Mouse (Mus musculus): ENCODE results near the gene Syt17. TPM values are rescaled to one million over a fixed set of nuclear protein-coding genes. Genes with fewer than 3 reads are reported as not detected.

Syt17 gene
- total and polyA plus RNA-seq, 3 experiments: not detected

GRCm38 (mm10) chr7:118363587-118364233 is 84.3 kb downstream of the Syt17 start:
- TF ChIP-seq MAZ (IDR thresholded peaks at IDR 0.05; ENCODE audit: low read depth, low read length) (no peak), ZMIZ1 (IDR thresholded peaks at IDR 0.05; ENCODE audit: low read depth, low read length) (no peak), ETS1 (conservative IDR thresholded peaks at IDR 0.05; ENCODE audit: low read depth, low read length) (no peak), MYC (IDR thresholded peaks at IDR 0.05; ENCODE audit: low read depth, low read length) (no peak), TCF12 (IDR thresholded peaks at IDR 0.05; ENCODE audit: low read depth, low read length) (no peak), UBTF (IDR thresholded peaks at IDR 0.05; ENCODE audit: low read depth, low read length) (no peak), MEF2A (IDR thresholded peaks at IDR 0.05; ENCODE audit: borderline replicate concordance, low read depth, low read length) (no peak), MAFK (IDR thresholded peaks at IDR 0.05; ENCODE audit: insufficient replicate concordance, low read length) (no peak), JUN (IDR thresholded peaks at IDR 0.05; ENCODE audit: insufficient read depth, low read depth, low read length) (no peak), NRF1 (IDR thresholded peaks at IDR 0.05; ENCODE audit: low read depth, low read length) (no peak), SIN3A (IDR thresholded peaks at IDR 0.05; ENCODE audit: low read length) (no peak), POLR2A (IDR thresholded peaks at IDR 0.05; ENCODE audit: low read depth, low read length) (no peak), RCOR1 (conservative IDR thresholded peaks at IDR 0.05; ENCODE audit: low read depth, low read length) (no peak), USF2 (conservative IDR thresholded peaks at IDR 0.05; ENCODE audit: low read depth, low read length) (no peak), EP300 (IDR thresholded peaks at IDR 0.05; ENCODE audit: low read length) (no peak), TBP (conservative IDR thresholded peaks at IDR 0.05; ENCODE audit: low read depth, low read length) (no peak), ZC3H11A (IDR thresholded peaks at IDR 0.05; ENCODE audit: low read depth, low read length) (no peak), RAD21 (IDR thresholded peaks at IDR 0.05; ENCODE audit: low read depth, low read length) (no peak)

GRCm38 (mm10) chr7:118362931-118363330 is 85.1 kb downstream of the Syt17 start:
- Histone ChIP-seq H3K79me2 (replicated peaks; ENCODE audit: control insufficient read depth, extremely low read depth, insufficient read depth, poor library complexity, severe bottlenecking) (no peaks in the 10 kb centered on the region), H3K4me1 (ENCODE audit: control insufficient read depth in 1 of 2, insufficient read depth in 2 of 2) (no peaks in the 10 kb centered on the region), H3K9me3 (replicated peaks; ENCODE audit: low read length) (no peaks in the 10 kb centered on the region), H3K36me3 (replicated peaks in 1 of 2; ENCODE audit: control insufficient read depth in 1 of 2, insufficient read depth in 1 of 2, low read length in 1 of 2) (no peaks in the 10 kb centered on the region), H3K4me2 (ENCODE audit: insufficient read depth, low read depth, poor library complexity, severe bottlenecking) (no peak overlapping the region), H3K4me3 (replicated peaks in 1 of 3; ENCODE audit: low read depth in 2 of 3, low read length in 2 of 3, poor library complexity in 1 of 3) (no peak overlapping the region), H3K27ac (ENCODE audit: insufficient read depth, low read depth) (no peak overlapping the region), H3K9ac (ENCODE audit: insufficient read depth, low read depth) (no peak overlapping the region), H3K27me3 (replicated peaks) (peaks cover 31% of the 10 kb centered on the region)
- TF ChIP-seq NRF1 (IDR thresholded peaks at IDR 0.05; ENCODE audit: low read depth, low read length): no peak
- TF ChIP-seq IRF4 (IDR thresholded peaks at IDR 0.05; ENCODE audit: low read depth, low read length): no peak
- no peak for TF ChIP-seq MAX (IDR thresholded peaks at IDR 0.05; ENCODE audit: low read length)
- TF ChIP-seq USF2 (conservative IDR thresholded peaks at IDR 0.05; ENCODE audit: low read depth, low read length): no peak
- no peak for TF ChIP-seq ZKSCAN1 (IDR thresholded peaks at IDR 0.05; ENCODE audit: borderline replicate concordance, low read depth, low read length)
- TF ChIP-seq ELF1 (IDR thresholded peaks at IDR 0.05; ENCODE audit: low read depth, low read length): no peak
- TF ChIP-seq CTCF (conservative IDR thresholded peaks at IDR 0.05 in 1 of 2, IDR thresholded peaks at IDR 0.05 in 1 of 2; ENCODE audit: low read depth in 2 of 2, low read length in 2 of 2): no peak
- no peak for TF ChIP-seq SMC3 (IDR thresholded peaks at IDR 0.05; ENCODE audit: low read depth, low read length)
- no peak for DNase-seq (ENCODE audit: extremely low read depth)
- dilution Hi-C loops (cut with MboI; ENCODE audit: extremely low pct_ligation_motif_present, extremely low pct_unique_long_range_greater_than_20kb, low sequenced_read_pairs) (no loop called here), in situ Hi-C loops (cut with MboI; ENCODE audit: low pct_ligation_motif_present, low pct_unique_long_range_greater_than_20kb, low sequenced_read_pairs) (no loop called here)

More at GRCm38 (mm10) chr7:118363587-118364233, 84.3 kb downstream of the Syt17 start:
- H3K9me3 ChIP-seq (replicated peaks; ENCODE audit: low read length): no peaks in the 10 kb centered on the region
- in situ Hi-C loops (cut with MboI; ENCODE audit: low pct_ligation_motif_present, low pct_unique_long_range_greater_than_20kb, low sequenced_read_pairs): no loop called here
- H3K9ac ChIP-seq (ENCODE audit: insufficient read depth, low read depth): no peak overlapping the region
- H3K27ac ChIP-seq (ENCODE audit: insufficient read depth, low read depth): no peak overlapping the region
- H3K79me2 ChIP-seq (replicated peaks; ENCODE audit: control insufficient read depth, extremely low read depth, insufficient read depth, poor library complexity, severe bottlenecking): no peaks in the 10 kb centered on the region
- H3K36me3 ChIP-seq (replicated peaks in 1 of 2; ENCODE audit: control insufficient read depth in 1 of 2, insufficient read depth in 1 of 2, low read length in 1 of 2): no peaks in the 10 kb centered on the region
- peaks cover 29% of the 10 kb centered on the region for H3K27me3 ChIP-seq (replicated peaks)
- no peaks in the 10 kb centered on the region for H3K4me1 ChIP-seq (ENCODE audit: control insufficient read depth in 1 of 2, insufficient read depth in 2 of 2)
- dilution Hi-C loops (cut with MboI; ENCODE audit: extremely low pct_ligation_motif_present, extremely low pct_unique_long_range_greater_than_20kb, low sequenced_read_pairs): no loop called here
- H3K4me3 ChIP-seq (replicated peaks in 1 of 3; ENCODE audit: low read depth in 2 of 3, low read length in 2 of 3, poor library complexity in 1 of 3): no peak overlapping the region
- H3K4me2 ChIP-seq (ENCODE audit: insufficient read depth, low read depth, poor library complexity, severe bottlenecking): no peak overlapping the region
- DNase-seq (ENCODE audit: extremely low read depth): no peak
